Mouse (Mus musculus) liver, adult 2 months (tissue): ENCODE data around the gene Rac3. TPM values are rescaled to one million over a fixed set of nuclear protein-coding genes. Genes with fewer than 3 reads are reported as not detected.
A peak's percentile ranks its signal among the peaks of the same experiment; 100 is the strongest.

ENCODE experiments used
- DNase-seq: peaks from one replicate; pipeline ENCODE4 v3.0.0-alpha.2; 2011; ENCODE audit warnings: low read depth, low spot score; ENCODE audit errors: extremely low read depth
- H3K27ac ChIP-seq: fragments of 200-500 bp; replicated peaks from 2 replicates; pipeline ENCODE4 v1.5.1; 2012; ENCODE audit warnings: low read depth, mild to moderate bottlenecking, control low read depth, inconsistent platforms, low read length; ENCODE audit not compliant: insufficient read depth
- H3K27me3 ChIP-seq: fragments of 200-500 bp; 2 replicates; pipeline ENCODE4 v1.6.1; 2012; ENCODE audit warnings: mild to moderate bottlenecking, moderate library complexity, low read length, inconsistent platforms; ENCODE audit not compliant: control insufficient read depth, insufficient read depth
- H3K36me3 ChIP-seq: fragments of 200-500 bp; 2 replicates; pipeline ENCODE4 v1.6.1; 2012; ENCODE audit warnings: low read length, inconsistent platforms; ENCODE audit not compliant: control insufficient read depth, insufficient read depth
- H3K4me1 ChIP-seq: fragments of 200-500 bp; 2 replicates; pipeline ENCODE4 v1.6.1; 2011; ENCODE audit warnings: low read length; ENCODE audit not compliant: control insufficient read depth, insufficient read depth
- H3K4me3 ChIP-seq: fragments of 200-500 bp; 2 replicates; pipeline ENCODE4 v1.5.1; 2011; ENCODE audit warnings: low read depth, mild to moderate bottlenecking, control low read depth, low read length, moderate library complexity; ENCODE audit not compliant: insufficient read depth
- H3K79me2 ChIP-seq: fragments of 200-500 bp; 2 replicates; pipeline ENCODE4 v1.6.1; 2012; ENCODE audit warnings: inconsistent platforms, mild to moderate bottlenecking, low read length, moderate library complexity; ENCODE audit not compliant: control insufficient read depth, insufficient read depth
- H3K9ac ChIP-seq: fragments of 200-500 bp; 2 replicates; pipeline ENCODE4 v1.6.1; 2012; ENCODE audit warnings: low read depth, mild to moderate bottlenecking, control low read depth, inconsistent platforms, low read length
- CTCF ChIP-seq: fragments of 200-500 bp; IDR thresholded peaks from 2 replicates; pipeline ENCODE4 v1.5.1; 2011; ENCODE audit warnings: low read depth, low read length, control low read depth
- POLR2A ChIP-seq: fragments of 200-500 bp; IDR thresholded peaks from 2 replicates; pipeline ENCODE4 v1.6.1; 2011; ENCODE audit warnings: low read length, control low read depth; ENCODE audit not compliant: insufficient read depth; ENCODE audit errors: extremely low read depth
- WGBS: fragments of 180-500 bp; shearing (Covaris S2); methylation state at CpG from one replicate; pipeline ENCODE4 v1.1.7; 2018; 5-methylcytosine and 5-hydroxymethylcytosine counted together
- polyA plus RNA-seq: library from polyadenylated mRNA; depleted of rRNA; stranded (reverse); fragments of >200 nt; gene quantifications from 2 replicates; pipeline ENCODE4 v1.2.3, GENCODE M21; 2012
- total RNA-seq: library from RNA; depleted of rRNA; stranded (reverse); fragments of >200 nt; gene quantifications from 2 replicates; pipeline ENCODE4 v1.2.3, GENCODE M21; 2014

Rac3 gene
- total and polyA plus RNA-seq, 2 experiments: 0.55 to 1.1 TPM

DNA sequence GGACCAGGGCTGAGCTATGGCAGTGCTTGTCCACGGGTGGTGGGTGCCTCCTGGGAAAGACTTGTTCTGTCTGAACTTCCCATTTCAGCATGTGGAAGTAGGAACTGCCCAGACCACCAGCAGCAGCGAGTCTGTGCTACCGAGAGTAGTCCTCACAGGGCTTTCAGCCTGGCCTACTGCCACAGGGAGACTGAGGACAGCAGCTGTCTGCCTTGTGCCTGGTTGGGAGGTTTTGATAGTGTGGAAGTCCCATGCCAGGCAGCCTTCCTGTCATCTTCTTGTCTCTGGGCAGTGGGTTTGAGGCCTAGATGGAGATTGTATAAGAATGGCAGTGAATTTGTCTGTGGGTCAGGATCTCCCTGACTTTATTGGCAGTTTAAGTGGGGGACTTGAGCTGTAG lies 31.9 kb upstream of the Rac3 start:
- no peaks in the 10 kb centered on the region for H3K27me3 ChIP-seq
- H3K9ac ChIP-seq: no peak overlapping the region
- peaks cover 11% of the 10 kb centered on the region; the same call in 1 of the 2 replicates for H3K36me3 ChIP-seq
- no peak overlapping the region for H3K4me3 ChIP-seq
- TF ChIP-seq CTCF (no peak), POLR2A (no peak)
- no peak overlapping the region for H3K27ac ChIP-seq
- peaks cover 30% of the 10 kb centered on the region; the same call in 1 of the 2 replicates for H3K79me2 ChIP-seq
- 90% methylated on average over 3 of the region's 3 CpGs for WGBS
- H3K4me1 ChIP-seq: peaks cover 54% of the 10 kb centered on the region
- DNase-seq: no peak

DNA sequence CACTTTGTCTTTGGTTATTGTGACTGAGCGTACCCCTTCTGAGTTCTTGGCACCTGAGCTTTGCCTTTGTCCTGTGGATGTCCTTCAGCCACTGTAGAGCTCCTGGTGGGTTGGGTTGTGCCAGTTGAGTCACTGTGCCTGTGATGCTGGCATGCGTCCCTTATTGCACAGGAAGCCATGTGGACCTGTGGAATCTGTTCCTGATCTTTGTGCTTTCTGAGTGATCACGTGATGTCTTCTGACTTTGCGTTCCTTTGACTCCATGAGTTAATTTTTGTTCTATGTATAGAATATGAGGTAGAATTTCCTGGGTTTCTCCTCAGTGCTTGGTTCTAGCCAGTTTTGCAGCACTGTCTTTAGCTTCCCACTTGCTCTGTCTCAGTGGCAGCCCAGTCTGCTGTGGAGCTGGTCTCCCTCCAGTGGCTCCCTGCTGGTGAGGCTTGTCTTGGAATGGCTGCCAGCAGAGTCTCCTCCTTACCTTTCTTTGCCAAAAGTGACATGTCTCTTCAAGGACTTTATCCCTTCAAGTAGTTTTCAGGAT lies 28.7 kb upstream of the Rac3 start:
- Histone ChIP-seq H3K9ac (0 out of 2 replicates have a peak overlapping the region, but pooled peaks have one; percentile 25), H3K79me2 (peaks cover 25% of the 10 kb centered on the region; the same call in 1 of the 2 replicates), H3K4me1 (peaks cover 41% of the 10 kb centered on the region), H3K27me3 (no peaks in the 10 kb centered on the region), H3K36me3 (peaks cover 9% of the 10 kb centered on the region; the same call in 1 of the 2 replicates), H3K27ac (peak overlapping the region; percentile 87), H3K4me3 (no peak overlapping the region)
- 31% methylated on average over 4 of the region's 4 CpGs for WGBS
- peak; percentile 91 for DNase-seq
- TF ChIP-seq POLR2A (no peak), CTCF (peak; percentile 28)

DNA sequence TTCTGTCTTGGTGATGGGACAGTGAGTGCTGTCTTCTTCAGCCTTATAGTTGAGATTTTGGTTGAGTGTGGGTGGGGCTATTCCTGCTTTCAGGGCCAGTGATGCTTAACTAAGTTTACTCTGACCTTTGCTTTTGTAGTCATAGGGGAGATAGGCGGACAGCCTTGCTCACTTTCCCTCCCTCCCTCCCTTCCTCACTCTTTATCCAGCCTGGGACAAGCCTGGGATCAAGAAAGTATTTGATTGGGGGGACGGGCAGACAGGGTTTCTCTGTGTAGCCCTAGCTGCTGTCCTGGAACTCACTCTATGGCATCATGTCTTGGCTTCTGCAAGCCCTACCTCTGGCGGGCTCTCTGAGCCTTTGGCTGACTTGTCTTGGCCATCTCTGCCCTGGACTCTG lies 27.8 kb upstream of the Rac3 start:
- Histone ChIP-seq H3K4me3 (no peak overlapping the region), H3K4me1 (peaks cover 38% of the 10 kb centered on the region), H3K27ac (peak overlapping the region; percentile 68), H3K27me3 (no peaks in the 10 kb centered on the region), H3K36me3 (peaks cover 9% of the 10 kb centered on the region; the same call in 1 of the 2 replicates), H3K9ac (no peak overlapping the region), H3K79me2 (peaks cover 16% of the 10 kb centered on the region; the same call in 1 of the 2 replicates)
- 64% methylated on average over 3 of the region's 3 CpGs for WGBS
- no peak for DNase-seq
- TF ChIP-seq CTCF: no peak
- TF ChIP-seq POLR2A: no peak

DNA sequence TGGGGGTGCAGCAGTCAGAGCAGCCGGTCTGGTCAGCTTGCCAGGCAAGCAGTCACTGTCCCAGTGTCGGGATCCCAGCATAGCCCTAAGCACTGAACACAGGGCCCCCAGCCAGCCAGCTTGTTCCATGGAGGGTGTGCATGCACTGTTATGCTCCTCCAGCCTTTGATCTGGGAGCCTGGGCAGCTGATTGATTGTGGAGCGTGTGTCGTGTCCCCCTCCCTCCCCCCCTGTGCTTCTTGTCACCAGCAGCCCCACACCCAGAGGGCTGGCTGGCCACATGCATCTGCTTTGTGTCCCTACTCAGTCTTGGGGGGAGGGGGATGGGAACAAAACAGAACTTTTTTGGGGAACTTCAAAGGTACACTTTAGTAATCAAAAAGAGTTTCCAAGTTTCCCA lies 26.1 kb upstream of the Rac3 start:
- Histone ChIP-seq H3K9ac (no peak overlapping the region), H3K4me1 (peaks cover 38% of the 10 kb centered on the region), H3K4me3 (no peak overlapping the region), H3K27me3 (no peaks in the 10 kb centered on the region), H3K36me3 (0 out of 2 replicates have a peak, but pooled peaks cover under 1% of the 10 kb centered on the region), H3K27ac (peak overlapping the region; percentile 68), H3K79me2 (peaks cover 10% of the 10 kb centered on the region; the same call in 1 of the 2 replicates)
- 18% methylated on average over 4 of the region's 4 CpGs for WGBS
- DNase-seq: no peak
- TF ChIP-seq CTCF: no peak
- TF ChIP-seq POLR2A: no peak

DNA sequence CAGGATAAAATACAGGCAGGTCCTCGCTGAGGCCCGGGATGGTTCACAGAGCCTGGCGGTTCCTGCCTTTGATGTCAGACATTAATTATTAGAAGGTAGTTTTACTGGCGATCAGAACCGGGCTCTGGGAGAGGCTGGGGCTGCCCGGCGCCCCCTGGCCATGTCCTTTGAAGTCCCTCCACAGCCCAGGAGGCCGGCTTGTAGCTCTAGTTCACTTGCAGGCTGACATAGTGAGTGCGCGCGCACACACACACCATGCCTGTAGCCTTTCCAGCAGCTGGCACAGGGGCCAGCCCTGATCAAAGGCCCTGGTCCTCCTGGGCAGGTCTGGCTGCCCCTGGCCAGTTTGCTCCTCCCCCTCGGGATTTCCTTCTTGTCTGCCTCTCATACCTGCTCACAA lies 25.6 kb upstream of the Rac3 start:
- WGBS: 43% methylated on average over 12 of the region's 12 CpGs
- peak; percentile 84 for DNase-seq
- H3K36me3 ChIP-seq: no peaks in the 10 kb centered on the region
- no peak overlapping the region for H3K4me3 ChIP-seq
- peak overlapping the region; percentile 14; the same call in 1 of the 2 replicates for H3K9ac ChIP-seq
- H3K27me3 ChIP-seq: no peaks in the 10 kb centered on the region
- H3K79me2 ChIP-seq: peaks cover 7% of the 10 kb centered on the region; the same call in 1 of the 2 replicates
- peaks cover 38% of the 10 kb centered on the region for H3K4me1 ChIP-seq
- no peak for TF ChIP-seq POLR2A
- TF ChIP-seq CTCF: no peak
- H3K27ac ChIP-seq: peak overlapping the region; percentile 74

DNA sequence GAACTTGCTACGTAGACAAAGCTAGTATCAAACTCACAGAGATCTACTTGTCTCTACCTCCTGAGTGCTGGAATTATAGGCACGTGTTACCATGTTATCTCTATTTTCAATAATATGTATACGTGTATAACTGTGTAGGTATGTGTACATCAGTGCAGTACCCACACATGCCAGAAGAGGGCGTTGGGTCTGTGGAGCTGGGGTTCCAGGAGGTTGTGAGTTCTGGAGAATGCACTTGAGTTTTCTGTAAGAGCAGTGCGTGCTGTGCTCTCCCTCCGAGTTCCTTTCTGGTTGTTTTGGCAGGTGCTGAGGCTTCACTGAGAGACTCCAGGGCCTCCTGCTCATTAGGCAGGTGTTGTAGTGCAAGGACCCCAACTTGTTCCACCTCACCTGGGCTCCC lies 24.7 kb upstream of the Rac3 start:
- Histone ChIP-seq H3K27ac (no peak overlapping the region), H3K4me3 (no peak overlapping the region), H3K9ac (no peak overlapping the region), H3K36me3 (no peaks in the 10 kb centered on the region; the same call in 1 of the 2 replicates), H3K27me3 (no peaks in the 10 kb centered on the region), H3K79me2 (peaks cover 4% of the 10 kb centered on the region; the same call in 1 of the 2 replicates), H3K4me1 (peaks cover 36% of the 10 kb centered on the region)
- WGBS: 90% methylated on average over 6 of the region's 6 CpGs
- DNase-seq: no peak
- TF ChIP-seq CTCF (peak; percentile 30; the same call in 1 of the 2 replicates), POLR2A (no peak)
